Mouse (Mus musculus) kidney, embryonic 16.5 days (tissue): ENCODE results near the gene Lypd5. TPM values are rescaled to one million over a fixed set of nuclear protein-coding genes. Genes with fewer than 3 reads are reported as not detected.

Source experiments
- ATAC-seq: fragments of 200-750 bp; cut with Nextera tagmentation; 2 replicates; pipeline ENCODE4 v1.8.0; 2017; ENCODE audit warnings: moderate TSS enrichment; ENCODE audit not compliant: low FRiP score, low TSS enrichment
- H3K27ac ChIP-seq: fragments of 300-500 bp; sonication (generic); 2 replicates; pipeline ENCODE4 v1.5.1; 2014; ENCODE audit warnings: low read length
- H3K27me3 ChIP-seq: fragments of 300-500 bp; sonication (generic); 2 replicates; pipeline ENCODE4 v1.6.1; 2014; ENCODE audit warnings: low read length, control low read depth, mixed read lengths; ENCODE audit not compliant: insufficient read depth
- H3K36me3 ChIP-seq: fragments of 300-500 bp; sonication (generic); 2 replicates; pipeline ENCODE4 v1.6.1; 2014; ENCODE audit warnings: low read length, control low read depth, mixed read lengths; ENCODE audit not compliant: insufficient read depth
- H3K4me1 ChIP-seq: fragments of 300-500 bp; sonication (generic); 2 replicates; pipeline ENCODE4 v1.6.1; 2014; ENCODE audit warnings: low read length, control low read depth, mixed read lengths; ENCODE audit not compliant: insufficient read depth
- H3K4me2 ChIP-seq: fragments of 300-500 bp; sonication (generic); replicated peaks from 2 replicates; pipeline ENCODE4 v1.6.1; 2014; ENCODE audit warnings: low read depth, low read length
- H3K4me3 ChIP-seq: fragments of 300-500 bp; sonication (generic); 2 replicates; pipeline ENCODE4 v1.5.1; 2014; ENCODE audit warnings: mild to moderate bottlenecking, low read length
- H3K9ac ChIP-seq: fragments of 300-500 bp; sonication (generic); replicated peaks from 2 replicates; pipeline ENCODE4 v1.6.1; 2014; ENCODE audit warnings: low read length
- H3K9me3 ChIP-seq: fragments of 300-500 bp; sonication (generic); 2 replicates; pipeline ENCODE4 v1.6.1; 2016; ENCODE audit warnings: low read length, control low read depth
- WGBS: fragments of 180-500 bp; shearing (Covaris S2); extraction: QIAGEN DNeasy Blood & Tissue Kit; methylation state at CpG from one replicate; pipeline ENCODE4 v1.1.7; 2014; 5-methylcytosine and 5-hydroxymethylcytosine counted together
- polyA plus RNA-seq: library from polyadenylated mRNA; unstranded; fragments of >200 nt; fragmentation: Nextera tagmentation; extraction: Ambion mirVana; gene quantifications from 2 replicates; pipeline ENCODE4 v1.2.1, GENCODE M21; 2015

The Lypd5 gene
- polyA plus RNA-seq, 1 experiment from 2014 or later, result not detected

- Histone ChIP-seq H3K27ac (no peak overlapping the region), H3K4me3 (no peak overlapping the region), H3K4me1 (peaks cover 21% of the 10 kb centered on the region), H3K36me3 (no peaks in the 10 kb centered on the region), H3K9me3 (no peaks in the 10 kb centered on the region), H3K9ac (no peak overlapping the region), H3K4me2 (no peak overlapping the region), H3K27me3 (no peaks in the 10 kb centered on the region)
- 66% methylated on average over 10 of the region's 10 CpGs for WGBS
- no peak for ATAC-seq
Measured at GRCm38 (mm10) chr7:24378049-24378701, 29.2 kb downstream of the Lypd5 start.

GRCm38 (mm10) chr7:24379934-24380333 lies 30.9 kb downstream of the Lypd5 start:
- ATAC-seq, result no peak
- Histone ChIP-seq H3K27ac (0 out of 2 replicates have a peak overlapping the region, but pooled peaks have one; percentile 3), H3K36me3 (no peaks in the 10 kb centered on the region), H3K9me3 (no peaks in the 10 kb centered on the region), H3K4me2 (no peak overlapping the region), H3K4me3 (no peak overlapping the region), H3K9ac (0 out of 2 replicates have a peak overlapping the region, but pooled peaks have one; percentile 16), H3K27me3 (no peaks in the 10 kb centered on the region), H3K4me1 (peaks cover 17% of the 10 kb centered on the region)
- 14% methylated on average over 7 of the region's 7 CpGs for WGBS

GRCm38 (mm10) chr7:24380370-24380769 lies 31.4 kb downstream of the Lypd5 start:
- H3K9me3 ChIP-seq, result no peaks in the 10 kb centered on the region
- H3K4me2 ChIP-seq, result no peak overlapping the region
- peaks cover 17% of the 10 kb centered on the region for H3K4me1 ChIP-seq
- H3K4me3 ChIP-seq, result no peak overlapping the region
- 60% methylated on average over 2 of the region's 2 CpGs for WGBS
- 0 out of 2 replicates have a peak overlapping the region, but pooled peaks have one; percentile 16 for H3K9ac ChIP-seq
- H3K36me3 ChIP-seq, result no peaks in the 10 kb centered on the region
- no peaks in the 10 kb centered on the region for H3K27me3 ChIP-seq
- H3K27ac ChIP-seq, result no peak overlapping the region
- no peak for ATAC-seq

GRCm38 (mm10) chr7:24382730-24383372 lies 33.9 kb downstream of the Lypd5 start:
- H3K4me2 ChIP-seq, result no peak overlapping the region
- no peaks in the 10 kb centered on the region for H3K36me3 ChIP-seq
- H3K9me3 ChIP-seq, result no peaks in the 10 kb centered on the region
- no peak overlapping the region for H3K9ac ChIP-seq
- no peak overlapping the region for H3K27ac ChIP-seq
- H3K4me1 ChIP-seq, result peaks cover 7% of the 10 kb centered on the region
- 81% methylated on average over 16 of the region's 16 CpGs for WGBS
- no peak for ATAC-seq
- no peak overlapping the region for H3K4me3 ChIP-seq
- no peaks in the 10 kb centered on the region for H3K27me3 ChIP-seq

- Histone ChIP-seq H3K4me3 (no peak overlapping the region), H3K27me3 (no peaks in the 10 kb centered on the region), H3K9me3 (no peaks in the 10 kb centered on the region), H3K4me2 (no peak overlapping the region), H3K36me3 (no peaks in the 10 kb centered on the region), H3K9ac (no peak overlapping the region), H3K27ac (no peak overlapping the region), H3K4me1 (peaks cover 8% of the 10 kb centered on the region)
- WGBS, result 49% methylated on average over 6 of the region's 6 CpGs
- ATAC-seq, result no peak
Measured at GRCm38 (mm10) chr7:24384070-24384469, 35.1 kb downstream of the Lypd5 start.

GRCm38 (mm10) chr7:24384827-24385226 lies 35.8 kb downstream of the Lypd5 start:
- no peak overlapping the region for H3K9ac ChIP-seq
- H3K4me2 ChIP-seq, result peak overlapping the region; percentile 30; the same call in 1 of the 2 replicates
- ATAC-seq, result no peak
- no peaks in the 10 kb centered on the region for H3K9me3 ChIP-seq
- H3K27me3 ChIP-seq, result no peaks in the 10 kb centered on the region
- H3K4me1 ChIP-seq, result peaks cover 14% of the 10 kb centered on the region
- no peak overlapping the region for H3K4me3 ChIP-seq
- WGBS, result 6% methylated on average over 11 of the region's 11 CpGs
- H3K27ac ChIP-seq, result no peak overlapping the region
- no peaks in the 10 kb centered on the region for H3K36me3 ChIP-seq

- Histone ChIP-seq H3K27me3 (no peaks in the 10 kb centered on the region), H3K36me3 (no peaks in the 10 kb centered on the region), H3K4me3 (no peak overlapping the region), H3K4me1 (peaks cover 29% of the 10 kb centered on the region), H3K4me2 (no peak overlapping the region), H3K9ac (no peak overlapping the region), H3K27ac (no peak overlapping the region), H3K9me3 (no peaks in the 10 kb centered on the region)
- 82% methylated on average over 10 of the region's 10 CpGs for WGBS
- no peak for ATAC-seq
Measured at GRCm38 (mm10) chr7:24387059-24387556, 38.1 kb downstream of the Lypd5 start.

- no peak overlapping the region for H3K9ac ChIP-seq
- H3K4me3 ChIP-seq, result no peak overlapping the region
- WGBS, result 31% methylated on average over 13 of the region's 13 CpGs
- H3K27ac ChIP-seq, result peak overlapping the region; percentile 67
- ATAC-seq, result 0 out of 2 replicates have a peak, but pooled peaks have one; percentile 24
- H3K4me2 ChIP-seq, result no peak overlapping the region; the same call in 1 of the 2 replicates
- peaks cover 34% of the 10 kb centered on the region for H3K4me1 ChIP-seq
- H3K9me3 ChIP-seq, result no peaks in the 10 kb centered on the region
- no peaks in the 10 kb centered on the region for H3K36me3 ChIP-seq
- no peaks in the 10 kb centered on the region for H3K27me3 ChIP-seq
Measured at GRCm38 (mm10) chr7:24389516-24390187, 40.7 kb downstream of the Lypd5 start.

- H3K4me2 ChIP-seq, result peak overlapping the region; percentile 46; the same call in 1 of the 2 replicates
Measured at GRCm38 (mm10) chr7:24390512-24390911, 41.5 kb downstream of the Lypd5 start.

More at GRCm38 (mm10) chr7:24390512-24390911, 41.5 kb downstream of the Lypd5 start:
- ATAC-seq, result no peak
- Histone ChIP-seq H3K36me3 (no peaks in the 10 kb centered on the region), H3K27me3 (no peaks in the 10 kb centered on the region), H3K4me1 (peaks cover 41% of the 10 kb centered on the region), H3K9me3 (no peaks in the 10 kb centered on the region), H3K4me3 (no peak overlapping the region), H3K27ac (peak overlapping the region; percentile 67), H3K9ac (no peak overlapping the region)
- 41% methylated on average over 7 of the region's 7 CpGs for WGBS
